Mouse (Mus musculus) kidney, postnatal 4 days (tissue): Measurements from ENCODE around the gene Tapbp.
"Not testable (repeated sequence)": the region's sequence is repeated elsewhere in the genome, so short reads cannot be mapped to it uniquely, and the experiment has no call there.

Experiments used
- DNase-seq, 2 experiments: peaks; one replicate each; pipeline ENCODE4 v3.0.0; 2021; ENCODE audit warnings: mixed read lengths in 2 of 2

Tapbp gene

DNA sequence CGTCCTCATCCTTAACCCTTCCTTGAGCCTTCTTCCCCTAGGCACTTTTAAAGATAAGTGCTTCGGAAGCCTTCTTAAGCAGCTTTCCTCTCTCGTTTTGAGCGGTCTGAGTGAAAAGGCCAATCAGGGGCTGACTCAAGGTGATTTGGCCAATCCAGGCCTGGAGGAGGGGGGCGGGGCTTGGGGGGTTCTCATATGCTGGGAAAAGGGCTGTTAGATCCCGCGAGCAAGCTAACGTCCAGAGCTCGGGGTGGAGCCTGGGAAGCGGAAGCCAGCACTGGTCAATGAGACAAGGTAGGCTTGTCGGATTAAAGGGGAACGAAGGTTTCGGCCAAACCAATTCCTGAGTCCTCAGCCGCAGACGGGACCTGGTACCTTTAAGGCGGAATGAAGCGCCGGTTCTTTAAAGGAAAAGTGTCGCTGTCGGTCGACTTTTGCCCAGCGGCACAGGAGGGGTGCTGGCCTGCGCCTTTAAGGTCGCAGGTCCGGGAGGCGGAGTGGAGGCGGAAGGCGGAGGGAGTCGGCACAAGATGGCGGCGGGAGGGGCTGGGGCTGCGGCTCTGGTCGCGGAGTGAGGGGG lies at the start of gene Tapbp, which contains the start of gene Zbtb22:
TSS of gene Tapbp (plus strand) at position 229 of the 580 bp plus-strand sequence.
TSS of gene Zbtb22 (plus strand) at position 234 of the 580 bp plus-strand sequence.
- peak; percentile 97 to 99 for DNase-seq

DNA sequence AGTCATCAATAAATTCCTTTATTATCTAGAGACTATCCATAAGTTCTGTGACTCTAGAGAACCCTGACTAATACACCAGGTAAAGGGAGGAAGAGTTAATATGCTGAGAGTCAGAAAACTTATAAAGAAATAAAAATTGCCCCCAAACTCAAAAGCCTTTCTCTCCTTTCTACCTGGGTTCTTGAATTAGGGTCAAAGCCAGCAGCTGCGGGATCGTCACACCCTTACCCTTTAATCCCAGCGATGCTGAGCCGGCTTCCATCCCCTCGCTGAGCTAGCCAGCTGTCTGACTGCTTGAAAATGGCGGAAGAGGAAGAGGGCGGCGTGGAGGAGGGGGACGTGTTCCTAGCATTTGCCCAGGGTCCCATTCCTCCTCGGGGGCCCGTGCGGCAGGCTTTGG lies 42.2 kb upstream of the Tapbp start, which contains the start of gene Gm7029:
TSS of gene Gm7029 (plus strand) at position 301 of the 400 bp plus-strand sequence.
- DNase-seq, result not testable (repeated sequence)

DNA sequence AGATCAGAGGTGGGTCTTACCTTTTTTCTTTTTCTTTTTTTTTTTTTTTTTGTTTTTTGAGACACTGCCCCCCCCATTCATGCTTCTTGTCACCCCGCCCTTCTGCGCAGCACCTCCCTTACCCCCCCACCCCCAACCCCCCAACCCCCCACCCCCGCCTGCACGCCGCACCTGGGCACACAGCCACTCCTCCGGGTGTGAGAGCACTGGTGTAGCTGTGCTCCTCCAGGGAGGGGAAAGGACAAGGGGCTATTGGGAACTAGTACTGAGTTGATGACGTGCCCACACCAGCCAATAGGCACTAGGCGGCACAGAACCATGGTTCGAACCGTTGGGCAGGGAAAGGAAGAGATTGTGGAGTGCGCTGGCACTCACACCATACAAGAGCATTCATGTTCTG lies 41.3 kb upstream of the Tapbp start:
- no peak for DNase-seq

DNA sequence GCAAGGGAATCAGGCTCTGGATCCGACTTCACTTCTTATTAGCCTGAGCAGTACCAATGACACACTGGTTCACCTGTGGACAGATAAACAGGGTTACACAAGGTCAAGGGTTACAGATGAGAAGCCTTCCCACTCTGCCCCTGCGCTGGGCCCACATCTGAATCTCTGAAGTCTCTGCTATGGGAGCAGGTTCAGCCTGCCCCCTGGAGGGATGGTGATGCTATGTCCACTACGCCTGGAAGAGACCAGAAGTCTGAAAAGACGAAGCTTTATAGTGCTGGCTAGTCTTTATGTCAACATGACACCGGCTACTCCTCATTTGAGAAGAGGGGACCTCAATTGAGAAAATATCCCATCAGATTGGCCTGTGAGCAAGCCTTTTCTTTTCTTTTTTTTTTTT lies 39.9 kb upstream of the Tapbp start:
- peak; percentile 22 to 57 for DNase-seq

DNA sequence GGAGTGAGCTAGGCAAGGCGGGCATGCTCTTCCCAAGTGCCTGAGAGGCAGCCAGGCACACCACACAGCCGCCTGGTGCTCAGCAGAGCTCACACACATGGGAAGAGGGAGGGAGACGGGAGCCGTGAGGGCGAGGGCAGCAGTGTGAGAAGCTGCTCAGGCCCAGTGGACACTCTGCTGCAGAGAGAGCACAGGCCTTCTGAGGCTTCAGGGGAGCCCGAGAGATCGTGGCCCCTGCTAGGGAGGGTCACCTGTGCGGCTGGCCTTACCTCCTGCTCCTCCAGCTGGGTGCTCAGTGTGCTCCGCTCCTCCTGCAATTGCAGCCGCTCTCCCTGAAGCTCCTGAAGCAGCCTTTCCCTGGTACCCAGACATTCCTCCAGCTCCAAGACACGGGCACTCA lies 31.4 kb upstream of the Tapbp start:
- not testable (repeated sequence) for DNase-seq

DNA sequence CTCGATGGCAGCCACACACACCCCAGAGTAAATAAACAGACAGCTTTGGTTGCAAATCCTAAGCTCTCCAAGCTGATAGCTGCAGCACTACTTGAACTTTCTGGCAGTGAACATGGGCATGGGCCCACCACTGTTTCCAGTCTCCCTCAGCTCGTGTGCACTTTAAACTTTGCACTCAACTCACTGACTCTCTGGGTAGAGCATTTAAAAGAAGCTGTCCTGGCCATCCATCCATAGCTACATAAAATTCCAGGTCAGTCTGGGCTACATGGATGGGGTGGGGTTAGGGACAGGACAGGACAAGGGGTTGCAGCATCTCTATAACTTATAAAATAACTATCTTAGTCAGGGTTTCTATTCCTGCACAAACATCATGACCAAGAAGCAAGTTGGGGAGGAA lies 27.9 kb upstream of the Tapbp start:
- DNase-seq, result not testable (repeated sequence)

DNA sequence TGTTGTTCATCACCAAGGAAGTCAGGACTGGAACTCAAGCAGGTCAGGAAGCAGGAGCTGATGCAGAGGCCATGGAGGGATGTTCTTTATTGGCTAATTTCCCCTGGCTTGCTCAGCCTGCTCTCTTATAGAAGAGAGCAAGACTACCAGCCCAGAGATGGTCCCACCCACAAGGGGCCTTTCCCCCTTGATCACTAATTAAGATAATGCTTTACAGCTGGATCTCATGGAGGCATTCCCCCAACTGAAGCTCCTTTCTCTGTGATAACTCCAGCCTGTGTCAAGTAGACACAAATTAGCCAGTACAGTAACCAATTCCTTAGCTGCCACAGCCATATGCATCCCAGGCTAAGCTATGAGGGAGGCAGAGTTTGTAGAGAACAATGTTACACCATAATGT lies 27.5 kb upstream of the Tapbp start:
- not testable (repeated sequence) for DNase-seq

DNA sequence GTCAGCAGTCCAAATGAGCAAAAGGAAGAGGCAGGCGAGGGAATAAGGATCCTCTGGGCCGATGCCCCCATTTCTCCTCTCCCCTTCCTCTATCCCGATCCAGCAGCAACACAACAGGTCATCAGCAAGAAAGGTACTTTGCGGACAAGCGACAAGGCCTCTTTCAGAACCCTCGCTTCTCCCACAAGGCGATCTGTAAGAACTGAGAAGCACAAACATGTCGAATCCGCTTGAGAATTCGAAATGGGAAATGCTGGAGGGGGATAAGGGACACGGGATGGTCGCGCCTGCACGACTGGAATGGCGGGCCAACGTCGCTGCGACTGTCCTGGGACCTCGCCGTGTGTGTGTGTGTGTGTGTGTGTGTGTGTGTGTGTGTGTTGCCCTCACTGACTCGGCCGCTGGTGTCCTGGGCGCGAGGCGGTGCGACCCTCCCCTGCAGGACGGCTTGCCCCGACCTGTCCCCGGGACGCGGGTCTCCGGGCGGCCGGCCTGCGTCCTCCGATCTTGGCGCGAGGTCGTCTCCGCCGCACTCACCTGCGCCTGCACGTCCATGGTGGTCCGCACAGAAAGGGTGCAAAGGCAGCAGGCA lies 25.7 kb upstream of the Tapbp start:
- not testable (repeated sequence) for DNase-seq

DNA sequence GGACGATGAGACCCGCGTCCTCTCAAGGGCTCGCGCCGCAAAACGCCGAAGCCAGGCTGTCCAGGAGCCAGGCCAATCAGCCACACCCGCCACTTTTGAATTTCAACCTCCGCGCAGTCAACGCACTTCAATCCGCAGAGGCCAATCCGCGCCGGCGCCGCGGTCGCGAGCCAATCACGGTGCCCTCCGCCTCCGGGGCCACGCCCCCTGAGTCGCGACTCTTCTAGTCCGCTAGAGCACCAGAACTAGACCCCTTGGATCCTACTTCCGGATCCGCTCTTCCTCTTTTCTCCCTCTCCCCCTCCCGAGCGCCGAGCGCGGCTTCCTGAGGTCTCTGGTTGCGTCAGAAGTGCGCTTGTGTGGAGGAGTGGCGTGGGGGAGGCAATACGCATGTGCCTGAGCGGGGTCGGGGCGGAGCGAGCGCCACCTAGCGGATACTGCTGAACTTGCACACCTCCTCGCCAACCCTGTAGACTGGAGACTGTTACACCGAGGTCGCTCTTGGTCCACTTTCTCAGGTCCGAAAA lies 25.1 kb upstream of the Tapbp start, which contains the start of gene Kifc1:
TSS of gene Kifc1 (minus strand) at position 129 of the 527 bp plus-strand sequence.
- peak; percentile 99 to 100 for DNase-seq

DNA sequence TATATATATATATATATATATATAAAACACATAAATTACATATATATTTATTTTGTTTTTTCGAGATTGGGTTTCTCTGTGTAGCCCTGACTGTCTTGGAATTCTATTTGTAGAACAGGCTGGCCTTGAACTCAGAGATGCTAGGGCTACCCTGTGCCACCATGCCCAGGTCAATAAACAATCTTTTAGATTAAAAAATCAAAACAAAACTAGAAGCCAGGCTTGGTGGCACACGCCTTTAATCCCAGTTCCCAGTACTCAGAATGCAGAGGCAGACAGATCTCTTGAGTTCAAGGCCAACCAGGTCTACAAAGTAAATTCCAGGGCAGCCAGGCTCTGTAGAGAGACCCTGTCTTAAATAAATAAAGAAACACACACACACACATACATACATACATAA lies 24.3 kb upstream of the Tapbp start:
- DNase-seq, result no peak

DNA sequence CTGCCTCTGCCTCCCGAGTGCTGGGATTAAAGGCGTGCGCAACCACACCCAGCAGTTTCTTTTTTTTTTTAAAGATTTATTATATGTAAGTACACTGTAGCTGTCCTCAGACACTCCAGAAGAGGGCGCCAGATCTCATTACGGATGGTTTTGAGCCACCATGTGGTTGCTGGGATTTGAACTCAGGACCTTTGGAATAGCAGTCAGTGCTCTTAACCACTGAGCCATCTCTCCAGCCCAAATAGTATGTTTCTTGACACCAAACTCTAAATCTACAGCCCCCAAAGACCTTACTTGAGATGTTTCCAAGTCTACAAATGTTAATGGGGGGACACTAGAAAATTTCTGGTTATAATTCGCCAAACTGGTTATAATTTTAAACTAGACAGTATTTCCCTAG lies 23.8 kb upstream of the Tapbp start:
- not testable (repeated sequence) for DNase-seq

DNA sequence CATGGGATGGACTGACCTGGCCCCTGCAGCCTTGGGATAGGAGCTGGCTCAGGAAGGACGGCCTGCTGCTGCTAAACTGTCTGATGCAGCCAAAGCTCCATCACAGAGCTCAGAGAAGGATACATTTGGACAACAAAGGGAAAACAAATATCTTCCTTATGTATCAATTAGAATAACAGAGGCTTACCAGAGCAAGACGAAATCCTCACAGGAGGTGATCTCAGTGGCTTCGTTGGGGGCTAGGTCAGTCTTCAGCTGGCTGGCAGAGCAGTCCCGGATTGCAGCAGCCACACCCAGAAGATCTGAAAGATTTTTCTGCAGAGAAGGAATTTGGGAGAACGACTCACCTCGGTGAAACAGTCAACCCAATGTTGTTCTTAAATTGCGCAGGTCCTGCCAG lies 23.3 kb upstream of the Tapbp start:
- DNase-seq, result no peak

DNA sequence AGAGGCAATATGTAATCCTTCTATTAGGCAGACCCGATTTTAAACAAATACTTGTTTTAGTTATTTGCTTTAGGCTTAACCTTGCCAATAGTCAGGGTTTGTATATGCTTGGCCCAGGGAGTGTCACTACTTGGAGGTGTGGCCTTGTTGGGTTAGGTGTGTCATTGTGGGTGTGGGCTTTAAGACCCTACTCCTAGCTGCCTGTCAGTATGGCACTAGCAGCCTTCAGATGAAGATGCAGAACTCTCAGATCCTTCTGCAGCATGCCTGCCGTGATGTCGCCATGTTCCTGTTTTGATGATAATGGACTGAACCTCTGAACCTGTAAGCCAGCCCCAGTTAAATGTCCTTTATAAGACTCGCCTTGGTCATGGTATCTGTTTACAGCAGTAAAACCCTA lies 22.7 kb upstream of the Tapbp start:
- not testable (repeated sequence) for DNase-seq

DNA sequence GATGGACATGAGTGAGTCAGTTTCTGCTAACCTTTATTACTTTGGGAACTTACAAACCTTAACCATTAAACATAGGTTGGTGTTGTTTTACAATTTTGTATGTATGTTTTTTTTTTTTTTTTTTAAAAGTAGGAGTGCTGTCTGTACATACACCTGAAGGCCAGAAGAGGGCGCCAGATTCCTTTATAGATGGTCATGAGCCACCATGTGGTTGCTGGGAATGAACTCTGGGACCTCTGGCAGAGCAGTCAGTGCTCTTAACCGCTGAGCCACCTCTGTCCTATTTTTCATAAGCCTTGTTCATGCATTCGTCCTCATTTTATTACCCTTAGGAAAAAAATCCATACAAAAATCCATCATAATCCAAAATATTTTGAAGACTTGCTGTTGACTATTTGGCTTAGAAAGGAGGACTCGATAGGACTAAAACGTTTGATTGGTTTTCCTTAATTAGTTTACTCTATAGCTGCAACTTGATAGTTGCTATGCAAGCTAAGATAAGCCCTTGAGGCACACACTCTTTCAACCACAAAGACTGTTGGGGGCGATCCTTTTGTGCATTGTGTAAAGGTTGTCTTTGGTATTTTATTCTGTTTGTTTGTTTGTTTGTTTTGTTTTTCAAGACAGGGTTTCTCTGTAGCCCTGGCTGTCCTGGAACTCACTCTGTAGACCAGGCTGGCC lies 18.4 kb upstream of the Tapbp start:
- DNase-seq, result peak; percentile 55 to 64

DNA sequence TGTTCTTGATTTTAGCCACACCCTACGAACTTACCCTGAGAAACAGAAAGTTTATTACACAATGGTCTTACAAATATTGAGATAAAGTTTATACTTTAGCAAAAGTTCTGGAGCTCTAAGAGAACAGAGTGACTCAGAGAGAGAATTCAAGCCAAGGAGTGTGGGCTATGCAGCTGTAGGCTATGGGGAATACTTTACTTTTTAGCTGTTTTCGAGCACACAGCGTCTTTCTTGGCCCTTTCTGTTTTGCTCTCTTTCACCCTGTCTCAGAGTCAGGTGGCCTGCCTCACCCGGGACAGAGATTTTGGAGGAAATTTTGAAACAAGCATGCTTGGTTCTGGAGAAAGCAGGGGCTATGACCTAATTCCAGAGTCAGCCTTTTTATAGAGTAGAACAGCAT lies 17.5 kb upstream of the Tapbp start:
- DNase-seq, result not testable (repeated sequence)

DNA sequence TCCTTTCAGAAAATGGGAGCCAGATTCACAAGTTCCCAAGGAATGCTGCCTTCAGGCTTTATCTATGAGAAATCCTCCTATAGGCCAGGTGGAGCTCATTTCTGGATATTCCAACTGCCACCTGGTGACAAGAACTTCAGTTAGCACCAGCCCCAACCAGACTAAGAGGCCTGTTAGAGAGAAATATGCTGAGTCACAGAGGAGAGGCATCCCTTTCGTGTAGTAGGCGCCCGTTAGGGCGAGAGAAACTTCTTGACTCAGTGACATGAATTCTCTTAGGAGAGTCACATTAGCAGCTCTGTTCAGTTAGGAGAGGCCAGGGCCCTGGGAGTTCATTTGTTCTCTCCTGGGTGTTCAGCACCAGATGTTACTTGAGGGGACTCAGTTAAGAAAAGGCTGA lies 16.1 kb upstream of the Tapbp start:
- DNase-seq, result no peak

DNA sequence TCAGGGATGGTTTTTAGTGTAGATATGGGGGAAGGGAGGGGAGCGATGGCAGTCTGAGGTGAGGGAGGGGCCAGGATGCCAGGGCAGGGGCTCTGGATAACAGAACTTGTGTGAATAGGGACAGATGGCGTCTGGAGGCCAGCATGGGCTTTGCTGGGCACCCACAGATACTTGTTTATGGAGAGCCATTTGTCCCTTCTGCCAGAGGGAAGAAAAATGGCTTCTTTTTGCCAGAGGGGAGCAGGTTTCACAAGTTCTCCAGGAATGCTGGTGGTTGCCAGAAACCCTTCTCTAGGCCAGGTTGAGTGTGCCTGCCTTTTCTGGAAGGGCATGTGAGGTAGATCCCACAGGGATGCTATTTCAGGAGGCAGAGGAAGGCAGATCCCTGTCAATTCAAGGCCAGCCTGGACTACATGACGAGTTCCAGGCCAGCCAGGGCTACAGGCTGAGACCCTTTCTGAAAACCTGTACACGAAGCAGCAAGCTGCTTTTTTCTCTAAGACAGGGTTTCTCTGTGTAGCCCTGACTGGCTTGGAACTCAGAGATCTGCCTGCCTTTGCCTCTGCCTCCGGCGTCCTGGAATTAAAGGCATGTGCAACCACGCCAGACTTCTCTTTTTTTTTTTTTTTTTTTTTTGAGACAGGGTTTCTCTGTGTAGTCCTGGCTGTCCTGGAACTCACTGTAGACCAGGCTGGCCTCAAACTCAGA lies 15.3 kb upstream of the Tapbp start:
- DNase-seq, result no peak

DNA sequence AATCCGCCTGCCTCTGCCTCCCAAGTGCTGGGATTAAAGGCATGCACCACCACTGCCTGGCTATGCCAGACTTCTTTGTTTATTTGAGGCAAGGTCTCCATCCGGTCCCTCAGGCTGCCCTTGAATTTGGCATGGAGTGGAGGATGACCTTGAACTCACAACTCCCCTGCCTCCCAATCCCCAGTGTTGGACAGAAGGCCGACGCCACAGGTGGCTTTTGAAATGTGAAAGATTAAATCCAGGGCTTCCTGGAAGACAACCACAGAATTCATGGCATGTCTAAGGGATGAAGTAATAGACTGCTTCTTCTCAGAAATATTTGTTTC lies 14.7 kb upstream of the Tapbp start:
- no peak for DNase-seq

DNA sequence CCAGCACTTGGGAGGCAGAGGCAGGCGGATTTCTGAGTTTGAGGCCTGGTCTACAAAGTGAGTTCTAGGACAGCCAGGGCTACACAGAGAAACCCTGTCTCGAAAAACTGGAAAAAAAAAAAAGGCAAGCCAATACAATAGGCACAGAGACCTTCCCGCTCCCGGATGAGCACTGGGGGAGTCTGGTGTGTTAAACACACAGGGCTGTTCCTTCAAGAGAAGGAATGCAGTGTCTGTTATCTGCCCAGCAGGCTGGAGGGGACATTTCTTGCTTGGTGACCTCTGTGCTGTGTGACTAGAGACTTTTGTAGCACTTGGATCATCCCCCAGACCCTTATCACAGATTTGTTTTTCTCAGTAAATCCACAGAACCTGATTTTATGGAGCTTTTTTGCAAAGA lies 14.0 kb upstream of the Tapbp start:
- no peak for DNase-seq

DNA sequence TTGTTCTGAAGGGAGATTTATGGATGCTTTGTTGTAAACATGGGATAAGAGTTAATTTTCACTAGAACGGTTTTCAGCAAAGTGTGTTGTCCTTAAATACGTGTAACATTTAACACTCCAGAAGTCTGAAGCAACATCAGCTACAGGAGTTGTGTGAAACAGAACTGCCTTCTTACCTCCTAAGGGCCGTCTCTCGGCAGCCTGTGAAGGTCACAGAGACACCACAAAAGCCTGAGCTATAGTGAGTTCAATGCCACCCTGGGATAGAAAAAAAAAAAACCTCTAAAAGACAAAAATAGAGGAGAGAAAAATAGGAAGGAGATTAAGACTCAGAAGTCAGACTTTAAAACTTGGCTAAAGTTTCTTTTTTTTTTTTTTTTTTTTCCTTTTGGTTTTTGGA lies 13.6 kb upstream of the Tapbp start:
- DNase-seq, result no peak

DNA sequence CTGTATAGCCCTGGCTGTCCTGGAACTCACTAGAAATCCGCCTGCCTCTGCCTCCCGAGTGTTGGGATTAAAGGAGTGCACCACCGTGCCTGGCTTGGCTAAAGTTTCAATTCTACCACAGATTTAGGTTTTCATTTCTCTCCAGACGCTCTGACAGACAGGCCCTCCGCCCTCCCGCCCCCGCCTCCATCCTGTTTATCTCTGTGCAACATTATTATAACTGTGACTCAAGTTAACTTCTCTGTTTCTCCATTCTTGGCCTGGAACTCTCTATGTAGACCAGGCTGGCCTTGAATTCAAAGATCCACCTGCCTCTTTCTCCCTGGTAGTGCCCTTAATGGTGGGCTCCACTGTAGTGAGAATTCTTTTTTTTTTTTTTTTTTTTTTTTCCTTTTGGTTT lies 13.2 kb upstream of the Tapbp start:
- no peak for DNase-seq

DNA sequence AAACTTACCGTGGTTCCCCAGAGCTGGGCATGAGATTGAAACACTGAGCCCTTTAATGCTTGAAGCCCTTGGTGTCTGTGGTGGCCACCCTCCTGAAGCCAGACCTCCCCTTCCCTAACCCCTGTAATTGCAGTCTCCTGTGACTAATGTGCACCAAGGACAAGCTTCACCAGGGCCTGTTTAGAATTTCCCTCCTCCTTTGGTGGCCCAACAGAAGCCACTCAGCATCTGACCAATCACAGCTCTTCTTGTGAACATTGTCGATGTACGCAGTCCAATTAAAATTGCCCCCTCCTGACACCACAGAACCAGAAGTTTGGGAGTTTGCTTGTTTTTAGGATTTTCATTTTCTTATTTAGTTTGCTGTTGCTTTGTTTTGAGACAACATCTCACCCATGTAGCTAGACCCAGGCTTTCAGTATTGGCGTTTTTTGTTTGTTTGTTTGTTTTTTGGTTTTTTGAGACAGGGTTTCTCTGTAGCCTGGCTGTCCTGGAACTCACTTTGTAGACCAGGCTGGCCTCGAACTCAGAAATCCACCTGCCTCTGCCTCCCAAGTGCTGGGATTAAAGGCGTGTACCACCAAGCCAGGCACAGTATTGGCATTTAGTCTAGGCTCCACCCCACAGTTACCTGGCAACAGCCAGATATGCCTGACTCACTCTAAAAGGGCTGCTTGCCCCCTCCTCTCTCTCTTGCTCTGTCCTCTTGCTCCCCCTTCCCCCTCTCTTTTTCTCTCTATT lies 11.6 kb upstream of the Tapbp start:
- not testable (repeated sequence) for DNase-seq

DNA sequence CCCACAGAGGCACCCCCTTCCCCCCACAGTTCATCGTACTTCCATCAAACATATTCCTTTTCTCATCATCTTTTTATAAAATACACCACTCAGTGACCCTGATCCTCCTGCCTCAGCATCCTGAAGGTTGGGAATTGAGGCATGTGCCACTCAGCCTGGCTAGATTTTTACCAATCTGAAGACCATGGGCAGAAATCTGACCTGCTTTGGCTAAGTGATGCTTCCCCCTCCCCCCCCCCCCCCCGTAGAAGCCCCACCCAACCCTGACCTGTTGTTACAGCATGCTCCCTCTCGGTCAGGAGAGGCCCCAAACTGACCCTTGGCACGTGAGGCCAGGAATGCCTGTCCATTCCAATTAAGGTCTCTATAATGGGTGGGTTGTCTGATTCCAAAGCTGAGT lies 10.9 kb upstream of the Tapbp start, which contains the start of gene Platr17:
TSS of gene Platr17 (plus strand) at position 301 of the 400 bp plus-strand sequence.
- not testable (repeated sequence) for DNase-seq
